Comparison of ENCODE assay signal across 18 mouse cellular contexts in genomic region chr2:93805066-93805465, GRCm38 (mm10). TPM values are rescaled to one million over a fixed set of nuclear protein-coding genes. Genes with fewer than 3 reads are reported as not detected.
DNase-seq lines count a peak whose midpoint lies in the region; ATAC-seq lines count a peak whose summit lies in the region.
"Had no signal": no experiment of that assay in that cellular context is flagged by ENCODE, and none has a peak within 500 bp of the region (broad histone marks: within the 10 kb centered on the region; RNA-seq: fewer than 3 reads in every experiment).

No protein-coding gene starts in this region.

- no peak overlapping the region for H3K4me3 ChIP-seq in midbrain, embryonic 16.5 days (ENCODE audit: low read depth, low read length)
- no peak overlapping the region for H3K4me3 ChIP-seq in midbrain, embryonic 13.5 days (replicated peaks)
- H3K4me3 ChIP-seq in liver, embryonic 12.5 days: no peak overlapping the region
- no peak overlapping the region for H3K4me3 ChIP-seq in liver, embryonic 16.5 days (ENCODE audit: low read depth, low read length)
- H3K4me3 ChIP-seq in kidney, embryonic 16.5 days (ENCODE audit: low read length): no peak overlapping the region
- H3K4me3 ChIP-seq in forebrain, embryonic 14.5 days (ENCODE audit: low read depth, low read length): no peak overlapping the region
- H3K4me3 ChIP-seq: embryonic facial prominence, embryonic 13.5 days; forebrain, embryonic 12.5 days; heart, embryonic 13.5 days; hindbrain, embryonic 12.5 days had no signal

- H3K4me2 ChIP-seq in midbrain, embryonic 16.5 days (ENCODE audit: low read length): no peak overlapping the region
- H3K4me2 ChIP-seq in midbrain, embryonic 13.5 days (replicated peaks): no peak overlapping the region
- no peak overlapping the region for H3K4me2 ChIP-seq in liver, embryonic 12.5 days
- H3K4me2 ChIP-seq in liver, embryonic 16.5 days (ENCODE audit: low read depth, low read length): no peak overlapping the region
- H3K4me2 ChIP-seq in kidney, embryonic 16.5 days (replicated peaks; ENCODE audit: low read depth, low read length): no peak overlapping the region
- H3K4me2 ChIP-seq in forebrain, embryonic 14.5 days (ENCODE audit: low read length): no peak overlapping the region
- H3K4me2 ChIP-seq: embryonic facial prominence, embryonic 13.5 days; forebrain, embryonic 12.5 days; heart, embryonic 13.5 days; hindbrain, embryonic 12.5 days had no signal

- H3K9me3 ChIP-seq in midbrain, embryonic 16.5 days (replicated peaks; ENCODE audit: control insufficient read depth, low read length, poor library complexity, severe bottlenecking): no peaks in the 10 kb centered on the region
- no peaks in the 10 kb centered on the region for H3K9me3 ChIP-seq in midbrain, embryonic 13.5 days
- H3K9me3 ChIP-seq in liver, embryonic 12.5 days (replicated peaks): no peaks in the 10 kb centered on the region
- H3K9me3 ChIP-seq in liver, embryonic 16.5 days (replicated peaks; ENCODE audit: control insufficient read depth, low read length): no peaks in the 10 kb centered on the region
- no peaks in the 10 kb centered on the region for H3K9me3 ChIP-seq in kidney, embryonic 16.5 days (ENCODE audit: low read length)
- H3K9me3 ChIP-seq in forebrain, embryonic 14.5 days (replicated peaks; ENCODE audit: control insufficient read depth, low read length): no peaks in the 10 kb centered on the region
- H3K9me3 ChIP-seq: embryonic facial prominence, embryonic 13.5 days; forebrain, embryonic 12.5 days; heart, embryonic 13.5 days; hindbrain, embryonic 12.5 days had no signal

- WGBS in midbrain, embryonic 16.5 days: 82% methylated on average over 5 of the region's 5 CpGs
- WGBS in midbrain, embryonic 13.5 days: 79% methylated on average over 5 of the region's 5 CpGs
- WGBS in liver, embryonic 12.5 days (ENCODE audit: insufficient replicate concordance): 60% methylated on average over 5 of the region's 5 CpGs
- 46% methylated on average over 5 of the region's 5 CpGs for WGBS in liver, embryonic 16.5 days (ENCODE audit: insufficient replicate concordance)
- WGBS in kidney, embryonic 16.5 days: 82% methylated on average over 5 of the region's 5 CpGs
- 76% methylated on average over 5 of the region's 5 CpGs for WGBS in forebrain, embryonic 14.5 days

- H3K36me3 ChIP-seq in midbrain, embryonic 16.5 days (ENCODE audit: control insufficient read depth, insufficient read depth, low read length): peaks cover 16% of the 10 kb centered on the region
- H3K36me3 ChIP-seq in midbrain, embryonic 13.5 days: peaks cover 62% of the 10 kb centered on the region
- H3K36me3 ChIP-seq in liver, embryonic 12.5 days: peaks cover 87% of the 10 kb centered on the region
- peaks cover 2% of the 10 kb centered on the region; the same call in 1 of the 2 replicates for H3K36me3 ChIP-seq in liver, embryonic 16.5 days (ENCODE audit: control insufficient read depth, insufficient read depth)
- H3K36me3 ChIP-seq in kidney, embryonic 16.5 days (ENCODE audit: insufficient read depth, low read length): peaks cover 22% of the 10 kb centered on the region
- peaks cover 70% of the 10 kb centered on the region for H3K36me3 ChIP-seq in forebrain, embryonic 14.5 days (ENCODE audit: control insufficient read depth, insufficient read depth, low read length)

- no peaks in the 10 kb centered on the region for H3K27me3 ChIP-seq in midbrain, embryonic 16.5 days (ENCODE audit: control insufficient read depth, insufficient read depth, low read depth, low read length)
- H3K27me3 ChIP-seq in midbrain, embryonic 13.5 days: no peaks in the 10 kb centered on the region
- no peaks in the 10 kb centered on the region for H3K27me3 ChIP-seq in liver, embryonic 12.5 days (replicated peaks)
- H3K27me3 ChIP-seq in liver, embryonic 16.5 days (ENCODE audit: control insufficient read depth, insufficient read depth, low read depth, low read length): no peaks in the 10 kb centered on the region
- no peaks in the 10 kb centered on the region for H3K27me3 ChIP-seq in kidney, embryonic 16.5 days (ENCODE audit: insufficient read depth, low read length)
- no peaks in the 10 kb centered on the region for H3K27me3 ChIP-seq in forebrain, embryonic 14.5 days (replicated peaks; ENCODE audit: control insufficient read depth, insufficient read depth, low read length)
- H3K27me3 ChIP-seq: embryonic facial prominence, embryonic 13.5 days; forebrain, embryonic 12.5 days; heart, embryonic 13.5 days; hindbrain, embryonic 12.5 days had no signal

- no peaks in the 10 kb centered on the region for H3K4me1 ChIP-seq in midbrain, embryonic 16.5 days (ENCODE audit: control insufficient read depth, insufficient read depth, low read length)
- no peaks in the 10 kb centered on the region for H3K4me1 ChIP-seq in midbrain, embryonic 13.5 days (replicated peaks)
- H3K4me1 ChIP-seq in liver, embryonic 12.5 days: peaks cover 11% of the 10 kb centered on the region; the same call in 1 of the 2 replicates
- no peaks in the 10 kb centered on the region for H3K4me1 ChIP-seq in liver, embryonic 16.5 days (ENCODE audit: control insufficient read depth, low read depth, low read length)
- no peaks in the 10 kb centered on the region for H3K4me1 ChIP-seq in kidney, embryonic 16.5 days (ENCODE audit: insufficient read depth, low read length)
- H3K4me1 ChIP-seq in forebrain, embryonic 14.5 days (ENCODE audit: control insufficient read depth, insufficient read depth, low read length): no peaks in the 10 kb centered on the region
- H3K4me1 ChIP-seq: hindbrain, embryonic 12.5 days had no signal

- no peak overlapping the region for H3K27ac ChIP-seq in midbrain, embryonic 16.5 days (ENCODE audit: low read length)
- no peak overlapping the region for H3K27ac ChIP-seq in midbrain, embryonic 13.5 days
- no peak overlapping the region for H3K27ac ChIP-seq in liver, embryonic 12.5 days
- no peak overlapping the region for H3K27ac ChIP-seq in liver, embryonic 16.5 days (ENCODE audit: low read length)
- no peak overlapping the region for H3K27ac ChIP-seq in kidney, embryonic 16.5 days (ENCODE audit: low read length)
- H3K27ac ChIP-seq in forebrain, embryonic 14.5 days (ENCODE audit: low read depth, low read length): no peak overlapping the region
- H3K27ac ChIP-seq: embryonic facial prominence, embryonic 13.5 days; forebrain, embryonic 12.5 days; heart, embryonic 13.5 days; hindbrain, embryonic 12.5 days had no signal

- H3K9ac ChIP-seq in midbrain, embryonic 16.5 days (ENCODE audit: low read depth, low read length): no peak overlapping the region
- H3K9ac ChIP-seq in midbrain, embryonic 13.5 days (replicated peaks): no peak overlapping the region
- no peak overlapping the region for H3K9ac ChIP-seq in liver, embryonic 12.5 days
- no peak overlapping the region for H3K9ac ChIP-seq in liver, embryonic 16.5 days (ENCODE audit: low read depth, low read length)
- no peak overlapping the region for H3K9ac ChIP-seq in kidney, embryonic 16.5 days (replicated peaks; ENCODE audit: low read length)
- H3K9ac ChIP-seq in forebrain, embryonic 14.5 days (ENCODE audit: low read length): no peak overlapping the region
- H3K9ac ChIP-seq: embryonic facial prominence, embryonic 13.5 days; forebrain, embryonic 12.5 days; forebrain, postnatal 0 days; heart, embryonic 13.5 days; hindbrain, embryonic 12.5 days had no signal

- DNase-seq in left cerebral cortex, adult 18-20 months (ENCODE audit: low spot score in 2 of 2): no peak
- no peak for DNase-seq in forebrain, embryonic 14.5 days (ENCODE audit: low spot score)
- DNase-seq: adrenal gland, postnatal 10 days; forebrain, postnatal 0 days; gastrocnemius, postnatal 25 days; heart, adult 11 months; heart, postnatal 4 days had no signal

- 0 out of 2 replicates have a peak, but pooled peaks have one; percentile 30 for ATAC-seq in midbrain, embryonic 16.5 days
- no peak for ATAC-seq in midbrain, embryonic 13.5 days
- peak; percentile 77 for ATAC-seq in liver, embryonic 12.5 days
- ATAC-seq in liver, embryonic 16.5 days (ENCODE audit: low read depth): peak; percentile 47; the same call in 1 of the 2 replicates
- ATAC-seq in kidney, embryonic 16.5 days (ENCODE audit: low FRiP score, low TSS enrichment): no peak
- no peak for ATAC-seq in forebrain, embryonic 14.5 days
- ATAC-seq: forebrain, postnatal 0 days; hindbrain, embryonic 16.5 days; inflammation-experienced regulatory T-cells, adult 6 months had no signal

RNA-seq across cellular contexts. Expression of gene Ext2, which starts 17.3 kb away (rescaled TPM):
- 71.3 and 74.9 TPM in 2 replicates for polyA plus RNA-seq in midbrain, embryonic 16.5 days (2015; fragmentation: Nextera tagmentation; extraction: Ambion mirVana)
- polyA plus RNA-seq in midbrain, embryonic 13.5 days (2015; fragmentation: Nextera tagmentation; extraction: Ambion mirVana): 57.6 and 69.1 TPM in 2 replicates
- polyA plus RNA-seq in liver, embryonic 12.5 days (2016; fragmentation: Nextera tagmentation; extraction: Ambion mirVana): 43.9 and 47.0 TPM in 2 replicates
- 27.0 and 27.2 TPM in 2 replicates for polyA plus RNA-seq in liver, embryonic 16.5 days (2015; fragmentation: Nextera tagmentation; extraction: Ambion mirVana)
- polyA plus RNA-seq in kidney, embryonic 16.5 days (2015; fragmentation: Nextera tagmentation; extraction: Ambion mirVana): 126 and 128 TPM in 2 replicates
- total RNA-seq in left cerebral cortex, adult 18-20 months (2021): 10 to 100 TPM; 54.5 to 55.2 TPM
- 53.1 and 61.9 TPM in 2 replicates for polyA plus RNA-seq in forebrain, embryonic 14.5 days (2014; fragmentation: Nextera tagmentation; extraction: Ambion mirVana)

RNA-seq across cellular contexts. Expression of gene Accs, which starts 44.7 kb away (rescaled TPM):
- polyA plus RNA-seq in midbrain, embryonic 16.5 days (2015; fragmentation: Nextera tagmentation; extraction: Ambion mirVana): 4.3 and 4.5 TPM in 2 replicates
- polyA plus RNA-seq in midbrain, embryonic 13.5 days (2015; fragmentation: Nextera tagmentation; extraction: Ambion mirVana): 6.8 and 7.1 TPM in 2 replicates
- 1.4 and 2.3 TPM in 2 replicates for polyA plus RNA-seq in liver, embryonic 12.5 days (2016; fragmentation: Nextera tagmentation; extraction: Ambion mirVana)
- polyA plus RNA-seq in liver, embryonic 16.5 days (2015; fragmentation: Nextera tagmentation; extraction: Ambion mirVana): 1.0 and 1.4 TPM in 2 replicates
- 9.0 and 9.8 TPM in 2 replicates for polyA plus RNA-seq in kidney, embryonic 16.5 days (2015; fragmentation: Nextera tagmentation; extraction: Ambion mirVana)
- total RNA-seq in left cerebral cortex, adult 18-20 months (2021): 1 to 10 TPM; 3.4 to 4.9 TPM
- 5.0 and 8.0 TPM in 2 replicates for polyA plus RNA-seq in forebrain, embryonic 14.5 days (2014; fragmentation: Nextera tagmentation; extraction: Ambion mirVana)

Comparison
In these comparisons a context has a peak if more than half of its experiments do, and no peak if none do; other contexts are left out.
1. ATAC-seq: peak in midbrain, embryonic 16.5 days (single experiment), liver, embryonic 12.5 days (single experiment) and liver, embryonic 16.5 days (single experiment); none in midbrain, embryonic 13.5 days (single experiment), kidney, embryonic 16.5 days (single experiment) and forebrain, embryonic 14.5 days (single experiment).